In the genomic region with DNA sequence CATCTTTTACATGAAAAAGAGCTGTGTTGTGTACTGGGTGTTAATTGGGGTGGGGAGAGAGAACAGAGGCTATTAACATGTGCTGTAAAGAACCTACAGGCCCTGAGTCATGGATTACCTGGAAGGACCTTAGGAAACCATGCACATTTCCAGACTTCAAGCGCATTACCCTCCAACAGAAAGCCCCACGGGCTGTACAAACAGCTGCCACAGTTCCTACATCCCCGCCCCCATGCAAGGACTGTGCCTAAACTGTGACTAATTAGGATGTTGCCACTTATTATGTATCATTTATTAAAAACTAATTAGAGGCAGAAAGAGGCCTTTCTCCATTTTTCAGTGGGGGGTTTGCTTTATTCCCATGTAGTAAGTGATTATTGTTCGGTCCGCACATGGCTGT, we compare ENCODE assay signal across 26 mouse cellular contexts.
DNase-seq lines count a peak whose midpoint lies in the region; ATAC-seq lines count a peak whose summit lies in the region.
"Had no signal": no experiment of that assay in that cellular context is flagged by ENCODE, and none has a peak within 500 bp of the region (broad histone marks: within the 10 kb centered on the region; RNA-seq: fewer than 3 reads in every experiment).

No protein-coding gene starts in this region.

- H3K4me3 ChIP-seq in forebrain, embryonic 11.5 days (ENCODE audit: low read depth, low read length): no peak overlapping the region
- no peak overlapping the region for H3K4me3 ChIP-seq in forebrain, embryonic 10.5 days
- H3K4me3 ChIP-seq in midbrain, embryonic 13.5 days (replicated peaks): no peak overlapping the region
- no peak overlapping the region for H3K4me3 ChIP-seq in midbrain, embryonic 16.5 days (ENCODE audit: low read depth, low read length)
- H3K4me3 ChIP-seq in forebrain, embryonic 16.5 days (replicated peaks; ENCODE audit: low read length): no peak overlapping the region
- no peak overlapping the region for H3K4me3 ChIP-seq in limb, embryonic 12.5 days (replicated peaks)
- H3K4me3 ChIP-seq: embryonic facial prominence, embryonic 12.5 days; erythroblast, embryonic 14.5 days; heart, adult 2 months; megakaryocyte, embryonic 14.5 days; myocyte had no signal

- ATAC-seq in forebrain, embryonic 11.5 days (replicated peaks; ENCODE audit: low FRiP score): peak; percentile 61
- peak; percentile 55; the same call in 1 of the 2 replicates for ATAC-seq in midbrain, embryonic 13.5 days
- no peak for ATAC-seq in midbrain, embryonic 16.5 days
- ATAC-seq in forebrain, embryonic 16.5 days: peak; percentile 55
- no peak for ATAC-seq in limb, embryonic 12.5 days (ENCODE audit: insufficient number of reproducible peaks, insufficient read depth, low FRiP score, low TSS enrichment, low read depth)

- no peak overlapping the region for H3K9ac ChIP-seq in forebrain, embryonic 11.5 days (ENCODE audit: low read length)
- no peak overlapping the region for H3K9ac ChIP-seq in midbrain, embryonic 13.5 days (replicated peaks)
- H3K9ac ChIP-seq in midbrain, embryonic 16.5 days (ENCODE audit: low read depth, low read length): no peak overlapping the region
- no peak overlapping the region for H3K9ac ChIP-seq in forebrain, embryonic 16.5 days (replicated peaks; ENCODE audit: low read depth, low read length)
- H3K9ac ChIP-seq in limb, embryonic 12.5 days (replicated peaks): no peak overlapping the region
- H3K9ac ChIP-seq: embryonic facial prominence, embryonic 12.5 days had no signal

- 60% methylated on average over 5 of the region's 5 CpGs for WGBS in forebrain, embryonic 11.5 days
- WGBS in forebrain, embryonic 10.5 days: 85% methylated on average over 5 of the region's 5 CpGs
- WGBS in midbrain, embryonic 13.5 days: 55% methylated on average over 5 of the region's 5 CpGs
- 54% methylated on average over 5 of the region's 5 CpGs for WGBS in midbrain, embryonic 16.5 days
- WGBS in forebrain, embryonic 16.5 days: 17% methylated on average over 5 of the region's 5 CpGs
- WGBS in limb, embryonic 12.5 days: 59% methylated on average over 5 of the region's 5 CpGs

- peak; percentile 53 for DNase-seq in forebrain, embryonic 11.5 days (ENCODE audit: low spot score)
- DNase-seq in forebrain, embryonic 10.5 days (ENCODE audit: extremely low spot score, low spot score): no peak
- DNase-seq in spleen, postnatal 36 days (ENCODE audit: low spot score in 2 of 2): no peak
- no peak for DNase-seq in left cerebral cortex, adult 18-20 months (ENCODE audit: low spot score in 2 of 2)
- DNase-seq: adrenal gland, adult 8-10 months; cerebellum, postnatal 10 days; gastrocnemius, postnatal 14 days; heart, adult 2 months; heart, postnatal 4 days; kidney, adult 11 months; lung, adult 18-20 months; lung, postnatal 14 days; right cerebral cortex, postnatal 14 days; spleen, adult 18-20 months; thymus, adult 18-20 months; thymus, postnatal 4 days had no signal

- no peaks in the 10 kb centered on the region for H3K9me3 ChIP-seq in forebrain, embryonic 11.5 days (ENCODE audit: control insufficient read depth, low read length)
- no peaks in the 10 kb centered on the region for H3K9me3 ChIP-seq in forebrain, embryonic 10.5 days
- H3K9me3 ChIP-seq in midbrain, embryonic 13.5 days: no peaks in the 10 kb centered on the region
- no peaks in the 10 kb centered on the region for H3K9me3 ChIP-seq in midbrain, embryonic 16.5 days (replicated peaks; ENCODE audit: control insufficient read depth, low read length, poor library complexity, severe bottlenecking)
- H3K9me3 ChIP-seq in forebrain, embryonic 16.5 days (ENCODE audit: control insufficient read depth, low read length): no peaks in the 10 kb centered on the region
- no peaks in the 10 kb centered on the region for H3K9me3 ChIP-seq in limb, embryonic 12.5 days
- H3K9me3 ChIP-seq: embryonic facial prominence, embryonic 12.5 days had no signal

- no peaks in the 10 kb centered on the region for H3K36me3 ChIP-seq in forebrain, embryonic 11.5 days (ENCODE audit: control insufficient read depth, insufficient read depth, low read length)
- H3K36me3 ChIP-seq in forebrain, embryonic 10.5 days (replicated peaks): no peaks in the 10 kb centered on the region
- no peaks in the 10 kb centered on the region for H3K36me3 ChIP-seq in midbrain, embryonic 13.5 days
- H3K36me3 ChIP-seq in midbrain, embryonic 16.5 days (ENCODE audit: control insufficient read depth, insufficient read depth, low read length): no peaks in the 10 kb centered on the region
- no peaks in the 10 kb centered on the region for H3K36me3 ChIP-seq in forebrain, embryonic 16.5 days (ENCODE audit: control insufficient read depth, insufficient read depth)
- no peaks in the 10 kb centered on the region for H3K36me3 ChIP-seq in limb, embryonic 12.5 days
- H3K36me3 ChIP-seq: embryonic facial prominence, embryonic 12.5 days had no signal

- no peak overlapping the region for H3K27ac ChIP-seq in forebrain, embryonic 11.5 days (ENCODE audit: low read depth, low read length)
- H3K27ac ChIP-seq in forebrain, embryonic 10.5 days: no peak overlapping the region
- peak overlapping the region; percentile 31 for H3K27ac ChIP-seq in midbrain, embryonic 13.5 days
- no peak overlapping the region for H3K27ac ChIP-seq in midbrain, embryonic 16.5 days (ENCODE audit: low read length)
- no peak overlapping the region for H3K27ac ChIP-seq in forebrain, embryonic 16.5 days (ENCODE audit: low read length)
- peak overlapping the region; percentile 2; the same call in 1 of the 2 replicates for H3K27ac ChIP-seq in limb, embryonic 12.5 days
- H3K27ac ChIP-seq: embryonic facial prominence, embryonic 12.5 days; heart, adult 2 months; kidney, postnatal 0 days had no signal

- H3K27me3 ChIP-seq in forebrain, embryonic 11.5 days (ENCODE audit: control insufficient read depth, insufficient read depth, low read length): no peaks in the 10 kb centered on the region
- H3K27me3 ChIP-seq in forebrain, embryonic 10.5 days (ENCODE audit: poor library complexity, severe bottlenecking): no peaks in the 10 kb centered on the region; the same call in 1 of the 2 replicates
- H3K27me3 ChIP-seq in midbrain, embryonic 13.5 days: no peaks in the 10 kb centered on the region
- H3K27me3 ChIP-seq in midbrain, embryonic 16.5 days (ENCODE audit: control insufficient read depth, insufficient read depth, low read depth, low read length): no peaks in the 10 kb centered on the region
- H3K27me3 ChIP-seq in forebrain, embryonic 16.5 days (replicated peaks; ENCODE audit: control insufficient read depth, insufficient read depth, low read length): peaks cover 4% of the 10 kb centered on the region; the same call in 1 of the 2 replicates
- no peaks in the 10 kb centered on the region for H3K27me3 ChIP-seq in limb, embryonic 12.5 days
- H3K27me3 ChIP-seq: embryonic facial prominence, embryonic 12.5 days; megakaryocyte, embryonic 14.5 days had no signal

- H3K4me2 ChIP-seq in forebrain, embryonic 11.5 days (ENCODE audit: low read depth, low read length, severe bottlenecking): no peak overlapping the region
- H3K4me2 ChIP-seq in midbrain, embryonic 13.5 days (replicated peaks): no peak overlapping the region
- no peak overlapping the region for H3K4me2 ChIP-seq in midbrain, embryonic 16.5 days (ENCODE audit: low read length)
- no peak overlapping the region for H3K4me2 ChIP-seq in forebrain, embryonic 16.5 days (ENCODE audit: low read length)
- H3K4me2 ChIP-seq in limb, embryonic 12.5 days: no peak overlapping the region
- H3K4me2 ChIP-seq: embryonic facial prominence, embryonic 12.5 days; liver, embryonic 11.5 days had no signal

- peaks cover 7% of the 10 kb centered on the region for H3K4me1 ChIP-seq in forebrain, embryonic 11.5 days (replicated peaks; ENCODE audit: control insufficient read depth, insufficient read depth, low read length)
- H3K4me1 ChIP-seq in forebrain, embryonic 10.5 days: peaks cover 15% of the 10 kb centered on the region
- peaks cover 18% of the 10 kb centered on the region for H3K4me1 ChIP-seq in midbrain, embryonic 13.5 days (replicated peaks)
- peaks cover 8% of the 10 kb centered on the region for H3K4me1 ChIP-seq in midbrain, embryonic 16.5 days (ENCODE audit: control insufficient read depth, insufficient read depth, low read length)
- H3K4me1 ChIP-seq in forebrain, embryonic 16.5 days (replicated peaks; ENCODE audit: control insufficient read depth, insufficient read depth, low read length): peaks cover 6% of the 10 kb centered on the region; the same call in 1 of the 2 replicates
- peaks cover 15% of the 10 kb centered on the region for H3K4me1 ChIP-seq in limb, embryonic 12.5 days (replicated peaks)
- H3K4me1 ChIP-seq: embryonic facial prominence, embryonic 12.5 days; megakaryocyte, embryonic 14.5 days had no signal

Comparison
In these comparisons a context has a peak if more than half of its experiments do, and no peak if none do; other contexts are left out.
1. ATAC-seq: peak in forebrain, embryonic 11.5 days (single experiment), midbrain, embryonic 13.5 days (single experiment) and forebrain, embryonic 16.5 days (single experiment); none in midbrain, embryonic 16.5 days (single experiment) and limb, embryonic 12.5 days (single experiment).
2. H3K27ac ChIP-seq: peak in midbrain, embryonic 13.5 days (single experiment) and limb, embryonic 12.5 days (single experiment); none in forebrain, embryonic 11.5 days (single experiment), forebrain, embryonic 10.5 days (single experiment), midbrain, embryonic 16.5 days (single experiment) and forebrain, embryonic 16.5 days (single experiment).